Mouse (Mus musculus): Measurements from ENCODE around the gene Mnat1.

DNA sequence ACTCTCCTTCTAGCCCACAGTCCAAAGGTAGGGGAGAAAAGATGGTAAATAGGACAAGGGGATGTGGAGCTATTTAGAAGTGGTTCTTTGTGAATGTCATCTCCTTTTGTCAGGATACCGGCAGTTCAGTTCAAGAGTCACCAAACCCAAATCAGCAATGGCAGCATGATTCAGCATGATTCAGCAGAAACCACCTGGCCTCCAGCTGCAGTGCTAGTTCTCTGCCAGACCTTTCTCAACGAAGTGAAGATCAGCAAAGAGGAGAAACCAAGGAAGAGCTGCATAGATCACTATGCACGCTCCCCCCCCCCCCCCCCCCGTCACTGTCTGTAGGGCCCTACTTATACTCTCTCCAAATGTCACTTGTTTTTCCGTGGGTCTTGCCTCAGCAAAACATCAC is 34.6 kb upstream of the Mnat1 start:
- TF ChIP-seq CTCF (IDR thresholded peaks at IDR 0.05; ENCODE audit: low read depth) (no peak), EP300 (IDR thresholded peaks at IDR 0.05; ENCODE audit: low read depth) (peak; percentile 66)
